Mouse (Mus musculus) embryonic facial prominence, embryonic 11.5 days (tissue): ENCODE results near the gene Gdpd1. TPM values are rescaled to one million over a fixed set of nuclear protein-coding genes. Genes with fewer than 3 reads are reported as not detected.

ENCODE experiments used
- ATAC-seq: fragments of 200-750 bp; cut with Nextera tagmentation; replicated peaks from 2 replicates; pipeline ENCODE4 v1.8.0; 2017; ENCODE audit warnings: low read depth; ENCODE audit not compliant: insufficient number of reproducible peaks, low FRiP score, low TSS enrichment
- DNase-seq: peaks from one replicate; pipeline ENCODE4 v3.0.0-alpha.2; 2015; ENCODE audit warnings: low spot score
- H3K27ac ChIP-seq: fragments of 300-500 bp; sonication (generic); replicated peaks from 2 replicates; pipeline ENCODE4 v1.5.1; 2014; ENCODE audit warnings: mild to moderate bottlenecking, low read depth, low read length, control low read depth
- H3K27me3 ChIP-seq: fragments of 300-500 bp; sonication (generic); 2 replicates; pipeline ENCODE4 v1.6.1; 2014; ENCODE audit warnings: mild to moderate bottlenecking, low read length, moderate library complexity, mixed read lengths; ENCODE audit not compliant: control insufficient read depth, insufficient read depth
- H3K36me3 ChIP-seq: fragments of 300-500 bp; sonication (generic); replicated peaks from 2 replicates; pipeline ENCODE4 v1.6.1; 2014; ENCODE audit warnings: low read depth, mild to moderate bottlenecking, low read length, moderate library complexity, mixed read lengths; ENCODE audit not compliant: control insufficient read depth, insufficient read depth
- H3K4me1 ChIP-seq: fragments of 300-500 bp; sonication (generic); 2 replicates; pipeline ENCODE4 v1.6.1; 2014; ENCODE audit warnings: low read length, mixed read lengths; ENCODE audit not compliant: control insufficient read depth, insufficient read depth
- H3K4me2 ChIP-seq: fragments of 300-500 bp; sonication (generic); 2 replicates; pipeline ENCODE4 v1.6.1; 2014; ENCODE audit warnings: low read depth, mild to moderate bottlenecking, control low read depth, low read length, moderate library complexity
- H3K4me3 ChIP-seq: fragments of 300-500 bp; sonication (generic); 2 replicates; pipeline ENCODE4 v1.5.1; 2014; ENCODE audit warnings: low read depth, low read length, control low read depth
- H3K9ac ChIP-seq: fragments of 300-500 bp; sonication (generic); replicated peaks from 2 replicates; pipeline ENCODE4 v1.6.1; 2014; ENCODE audit warnings: mild to moderate bottlenecking, control low read depth, low read length
- H3K9me3 ChIP-seq: fragments of 300-500 bp; sonication (generic); replicated peaks from 2 replicates; pipeline ENCODE4 v1.6.1; 2016; ENCODE audit warnings: mild to moderate bottlenecking, low read length, inconsistent platforms, mixed read lengths; ENCODE audit not compliant: control insufficient read depth
- WGBS: fragments of 180-500 bp; shearing (Covaris S2); extraction: QIAGEN DNeasy Blood & Tissue Kit; methylation state at CpG from one replicate; pipeline ENCODE4 v1.1.7; 2014; 5-methylcytosine and 5-hydroxymethylcytosine counted together
- polyA plus RNA-seq: library from polyadenylated mRNA; unstranded; fragments of >200 nt; fragmentation: Nextera tagmentation; extraction: Ambion mirVana; gene quantifications from 2 replicates; pipeline ENCODE4 v1.2.1, GENCODE M21; 2014

Gene Gdpd1
- polyA plus RNA-seq, 1 experiment from 2014 or later = 50.4 TPM

GRCm38 (mm10) chr11:87022765-87023164 is 51.1 kb downstream of the Gdpd1 start:
- no peaks in the 10 kb centered on the region for H3K36me3 ChIP-seq
- WGBS = 80% methylated on average over 4 of the region's 4 CpGs

GRCm38 (mm10) chr11:87021551-87021950 is 52.3 kb downstream of the Gdpd1 start:
- H3K27me3 ChIP-seq = no peaks in the 10 kb centered on the region
- no peak overlapping the region for H3K4me3 ChIP-seq
- ATAC-seq (no peak), DNase-seq (no peak)
- no peaks in the 10 kb centered on the region for H3K4me1 ChIP-seq
- no peak overlapping the region for H3K9ac ChIP-seq
- no peak overlapping the region for H3K27ac ChIP-seq
- no peaks in the 10 kb centered on the region for H3K9me3 ChIP-seq
- no peak overlapping the region for H3K4me2 ChIP-seq
- no peaks in the 10 kb centered on the region for H3K36me3 ChIP-seq

More at GRCm38 (mm10) chr11:87022765-87023164, 51.1 kb downstream of the Gdpd1 start:
- no peak overlapping the region for H3K27ac ChIP-seq
- no peak for ATAC-seq
- no peak overlapping the region for H3K9ac ChIP-seq
- no peaks in the 10 kb centered on the region for H3K9me3 ChIP-seq
- H3K4me3 ChIP-seq = no peak overlapping the region
- H3K4me1 ChIP-seq = no peaks in the 10 kb centered on the region
- H3K4me2 ChIP-seq = no peak overlapping the region
- no peak for DNase-seq
- H3K27me3 ChIP-seq = no peaks in the 10 kb centered on the region

GRCm38 (mm10) chr11:87020449-87020848 is 53.4 kb downstream of the Gdpd1 start:
- WGBS = 86% methylated on average over 5 of the region's 5 CpGs
- Histone ChIP-seq H3K27ac (no peak overlapping the region), H3K4me2 (no peak overlapping the region), H3K9me3 (no peaks in the 10 kb centered on the region), H3K9ac (no peak overlapping the region), H3K4me3 (no peak overlapping the region), H3K4me1 (no peaks in the 10 kb centered on the region), H3K27me3 (no peaks in the 10 kb centered on the region), H3K36me3 (no peaks in the 10 kb centered on the region)
- DNase-seq = no peak
- no peak for ATAC-seq

GRCm38 (mm10) chr11:87019431-87019830 is 54.4 kb downstream of the Gdpd1 start:
- no peaks in the 10 kb centered on the region for H3K27me3 ChIP-seq
- no peak overlapping the region for H3K27ac ChIP-seq
- ATAC-seq (no peak), DNase-seq (no peak)
- H3K4me3 ChIP-seq = no peak overlapping the region
- no peak overlapping the region for H3K9ac ChIP-seq
- no peak overlapping the region for H3K4me2 ChIP-seq
- 84% methylated on average over 8 of the region's 8 CpGs for WGBS
- H3K4me1 ChIP-seq = no peaks in the 10 kb centered on the region
- H3K36me3 ChIP-seq = no peaks in the 10 kb centered on the region
- no peaks in the 10 kb centered on the region for H3K9me3 ChIP-seq

GRCm38 (mm10) chr11:87018081-87018480 is 55.8 kb downstream of the Gdpd1 start:
- ATAC-seq (no peak), DNase-seq (no peak)
- WGBS = 70% methylated on average over 4 of the region's 4 CpGs

GRCm38 (mm10) chr11:87015691-87016090 is 58.2 kb downstream of the Gdpd1 start:
- ATAC-seq (no peak), DNase-seq (no peak)
- Histone ChIP-seq H3K9me3 (no peaks in the 10 kb centered on the region), H3K4me1 (no peaks in the 10 kb centered on the region), H3K27ac (no peak overlapping the region), H3K4me2 (no peak overlapping the region), H3K36me3 (no peaks in the 10 kb centered on the region), H3K9ac (no peak overlapping the region), H3K27me3 (no peaks in the 10 kb centered on the region), H3K4me3 (no peak overlapping the region)
- WGBS = 77% methylated on average over 3 of the region's 3 CpGs

More at GRCm38 (mm10) chr11:87018081-87018480, 55.8 kb downstream of the Gdpd1 start:
- Histone ChIP-seq H3K27me3 (no peaks in the 10 kb centered on the region), H3K4me2 (no peak overlapping the region), H3K4me1 (no peaks in the 10 kb centered on the region), H3K36me3 (no peaks in the 10 kb centered on the region), H3K27ac (no peak overlapping the region), H3K4me3 (no peak overlapping the region), H3K9ac (no peak overlapping the region), H3K9me3 (no peaks in the 10 kb centered on the region)

GRCm38 (mm10) chr11:87010476-87010875 is 63.4 kb downstream of the Gdpd1 start:
- Histone ChIP-seq H3K27ac (no peak overlapping the region), H3K4me3 (no peak overlapping the region), H3K27me3 (no peaks in the 10 kb centered on the region), H3K9ac (no peak overlapping the region), H3K4me2 (no peak overlapping the region), H3K9me3 (no peaks in the 10 kb centered on the region), H3K36me3 (no peaks in the 10 kb centered on the region), H3K4me1 (no peaks in the 10 kb centered on the region)
- peak; percentile 84 for DNase-seq
- WGBS = 21% methylated on average over 9 of the region's 9 CpGs
- no peak for ATAC-seq

- 24% methylated on average over 8 of the region's 8 CpGs for WGBS
- no peak overlapping the region for H3K27ac ChIP-seq
- H3K9me3 ChIP-seq = no peaks in the 10 kb centered on the region
- no peak overlapping the region for H3K9ac ChIP-seq
- ATAC-seq (no peak), DNase-seq (peak; percentile 55)
- H3K4me3 ChIP-seq = no peak overlapping the region
- H3K4me2 ChIP-seq = no peak overlapping the region
- no peaks in the 10 kb centered on the region for H3K27me3 ChIP-seq
- no peaks in the 10 kb centered on the region for H3K4me1 ChIP-seq
- no peaks in the 10 kb centered on the region for H3K36me3 ChIP-seq
Measured at GRCm38 (mm10) chr11:87007371-87007770, 66.5 kb downstream of the Gdpd1 start.
